Mouse (Mus musculus): ENCODE results near the gene Kctd21.

The Kctd21 gene

GRCm38 (mm10) chr7:97353356-97353755, 21.2 kb downstream of the Kctd21 start:
- H3K36me3 ChIP-seq (ENCODE audit: insufficient read depth, low read length): no peaks in the 10 kb centered on the region
- TF ChIP-seq NANOG (IDR thresholded peaks at IDR 0.05; ENCODE audit: borderline replicate concordance, low read length) (no peak), POU5F1 (IDR thresholded peaks at IDR 0.05; ENCODE audit: borderline replicate concordance, low read length) (no peak), CTCF (conservative IDR thresholded peaks at IDR 0.05; ENCODE audit: low read length) (no peak)
- no peak overlapping the region for H3K4me3 ChIP-seq (replicated peaks; ENCODE audit: low read length)
- H3K4me1 ChIP-seq (replicated peaks; ENCODE audit: low read depth, low read length): peaks cover 35% of the 10 kb centered on the region
- no peaks in the 10 kb centered on the region for H3K9me3 ChIP-seq (ENCODE audit: low read length)
- peaks cover 28% of the 10 kb centered on the region for H3K27me3 ChIP-seq (ENCODE audit: insufficient read depth, low read length)

- H3K27me3 ChIP-seq (ENCODE audit: insufficient read depth, low read length): peaks cover 28% of the 10 kb centered on the region
- H3K36me3 ChIP-seq (ENCODE audit: insufficient read depth, low read length): no peaks in the 10 kb centered on the region
- no peaks in the 10 kb centered on the region for H3K9me3 ChIP-seq (ENCODE audit: low read length)
- TF ChIP-seq POU5F1 (IDR thresholded peaks at IDR 0.05; ENCODE audit: borderline replicate concordance, low read length): no peak
- TF ChIP-seq NANOG (IDR thresholded peaks at IDR 0.05; ENCODE audit: borderline replicate concordance, low read length): no peak
- no peak for TF ChIP-seq CTCF (conservative IDR thresholded peaks at IDR 0.05; ENCODE audit: low read length)
- H3K4me3 ChIP-seq (replicated peaks; ENCODE audit: low read length): no peak overlapping the region
- peaks cover 29% of the 10 kb centered on the region for H3K4me1 ChIP-seq (replicated peaks; ENCODE audit: low read depth, low read length)
Observed at GRCm38 (mm10) chr7:97355068-97355841, 23.1 kb downstream of the Kctd21 start.

GRCm38 (mm10) chr7:97356253-97356652, 24.1 kb downstream of the Kctd21 start:
- Histone ChIP-seq H3K4me1 (replicated peaks; ENCODE audit: low read depth, low read length) (peaks cover 21% of the 10 kb centered on the region), H3K9me3 (ENCODE audit: low read length) (no peaks in the 10 kb centered on the region), H3K36me3 (ENCODE audit: insufficient read depth, low read length) (no peaks in the 10 kb centered on the region), H3K27me3 (ENCODE audit: insufficient read depth, low read length) (peaks cover 23% of the 10 kb centered on the region), H3K4me3 (replicated peaks; ENCODE audit: low read length) (no peak overlapping the region)
- TF ChIP-seq CTCF (conservative IDR thresholded peaks at IDR 0.05; ENCODE audit: low read length) (no peak), POU5F1 (IDR thresholded peaks at IDR 0.05; ENCODE audit: borderline replicate concordance, low read length) (no peak), NANOG (IDR thresholded peaks at IDR 0.05; ENCODE audit: borderline replicate concordance, low read length) (no peak)

GRCm38 (mm10) chr7:97356875-97357276, 24.7 kb downstream of the Kctd21 start:
- Histone ChIP-seq H3K4me1 (replicated peaks; ENCODE audit: low read depth, low read length) (peaks cover 19% of the 10 kb centered on the region), H3K36me3 (ENCODE audit: insufficient read depth, low read length) (no peaks in the 10 kb centered on the region), H3K27me3 (ENCODE audit: insufficient read depth, low read length) (peaks cover 18% of the 10 kb centered on the region), H3K4me3 (replicated peaks; ENCODE audit: low read length) (no peak overlapping the region), H3K9me3 (ENCODE audit: low read length) (no peaks in the 10 kb centered on the region)
- TF ChIP-seq POU5F1 (IDR thresholded peaks at IDR 0.05; ENCODE audit: borderline replicate concordance, low read length): no peak
- TF ChIP-seq CTCF (conservative IDR thresholded peaks at IDR 0.05; ENCODE audit: low read length): no peak
- TF ChIP-seq NANOG (IDR thresholded peaks at IDR 0.05; ENCODE audit: borderline replicate concordance, low read length): no peak

GRCm38 (mm10) chr7:97357840-97358239, 25.7 kb downstream of the Kctd21 start:
- H3K27me3 ChIP-seq (ENCODE audit: insufficient read depth, low read length): peaks cover 24% of the 10 kb centered on the region
- H3K36me3 ChIP-seq (ENCODE audit: insufficient read depth, low read length): no peaks in the 10 kb centered on the region
- peaks cover 20% of the 10 kb centered on the region for H3K4me1 ChIP-seq (replicated peaks; ENCODE audit: low read depth, low read length)
- H3K4me3 ChIP-seq (replicated peaks; ENCODE audit: low read length): no peak overlapping the region
- no peaks in the 10 kb centered on the region for H3K9me3 ChIP-seq (ENCODE audit: low read length)
- TF ChIP-seq POU5F1 (IDR thresholded peaks at IDR 0.05; ENCODE audit: borderline replicate concordance, low read length) (no peak), NANOG (IDR thresholded peaks at IDR 0.05; ENCODE audit: borderline replicate concordance, low read length) (no peak), CTCF (conservative IDR thresholded peaks at IDR 0.05; ENCODE audit: low read length) (no peak)

- peaks cover 26% of the 10 kb centered on the region for H3K27me3 ChIP-seq (ENCODE audit: insufficient read depth, low read length)
- no peaks in the 10 kb centered on the region for H3K36me3 ChIP-seq (ENCODE audit: insufficient read depth, low read length)
- peaks cover 17% of the 10 kb centered on the region for H3K4me1 ChIP-seq (replicated peaks; ENCODE audit: low read depth, low read length)
- no peaks in the 10 kb centered on the region for H3K9me3 ChIP-seq (ENCODE audit: low read length)
- no peak overlapping the region for H3K4me3 ChIP-seq (replicated peaks; ENCODE audit: low read length)
- TF ChIP-seq CTCF (conservative IDR thresholded peaks at IDR 0.05; ENCODE audit: low read length) (no peak), NANOG (IDR thresholded peaks at IDR 0.05; ENCODE audit: borderline replicate concordance, low read length) (no peak), POU5F1 (IDR thresholded peaks at IDR 0.05; ENCODE audit: borderline replicate concordance, low read length) (no peak)
Observed at GRCm38 (mm10) chr7:97358347-97358746, 26.2 kb downstream of the Kctd21 start.

GRCm38 (mm10) chr7:97360166-97360565, 28.0 kb downstream of the Kctd21 start:
- Histone ChIP-seq H3K4me1 (replicated peaks; ENCODE audit: low read depth, low read length) (peaks cover 14% of the 10 kb centered on the region), H3K36me3 (ENCODE audit: insufficient read depth, low read length) (no peaks in the 10 kb centered on the region), H3K27me3 (ENCODE audit: insufficient read depth, low read length) (peaks cover 31% of the 10 kb centered on the region), H3K9me3 (ENCODE audit: low read length) (no peaks in the 10 kb centered on the region), H3K4me3 (replicated peaks; ENCODE audit: low read length) (no peak overlapping the region)
- TF ChIP-seq CTCF (conservative IDR thresholded peaks at IDR 0.05; ENCODE audit: low read length) (no peak), POU5F1 (IDR thresholded peaks at IDR 0.05; ENCODE audit: borderline replicate concordance, low read length) (no peak), NANOG (IDR thresholded peaks at IDR 0.05; ENCODE audit: borderline replicate concordance, low read length) (no peak)

- Histone ChIP-seq H3K9me3 (ENCODE audit: low read length) (no peaks in the 10 kb centered on the region), H3K27me3 (ENCODE audit: insufficient read depth, low read length) (peaks cover 33% of the 10 kb centered on the region), H3K36me3 (ENCODE audit: insufficient read depth, low read length) (no peaks in the 10 kb centered on the region), H3K4me3 (replicated peaks; ENCODE audit: low read length) (no peak overlapping the region), H3K4me1 (replicated peaks; ENCODE audit: low read depth, low read length) (peaks cover 7% of the 10 kb centered on the region; the same call in 1 of the 2 replicates)
- TF ChIP-seq CTCF (conservative IDR thresholded peaks at IDR 0.05; ENCODE audit: low read length) (no peak), NANOG (IDR thresholded peaks at IDR 0.05; ENCODE audit: borderline replicate concordance, low read length) (no peak), POU5F1 (IDR thresholded peaks at IDR 0.05; ENCODE audit: borderline replicate concordance, low read length) (no peak)
Observed at GRCm38 (mm10) chr7:97360955-97361354, 28.8 kb downstream of the Kctd21 start.
